Mouse (Mus musculus) heart, postnatal 0 days (tissue): ENCODE results near the gene Hist1h1a. TPM values are rescaled to one million over a fixed set of nuclear protein-coding genes. Genes with fewer than 3 reads are reported as not detected.

Experiments used
- ATAC-seq: fragments of 200-750 bp; cut with Nextera tagmentation; 2 replicates; pipeline ENCODE4 v1.8.0; 2017; ENCODE audit warnings: low read depth, moderate number of reproducible peaks, moderate library complexity; ENCODE audit not compliant: insufficient read depth
- DNase-seq: peaks from one replicate; pipeline ENCODE4 v3.0.0-alpha.2; 2016; ENCODE audit warnings: low spot score
- H3K27ac ChIP-seq: fragments of 300-500 bp; sonication (generic); 2 replicates; pipeline ENCODE4 v1.5.1; 2014; ENCODE audit warnings: low read depth, mild to moderate bottlenecking
- H3K27me3 ChIP-seq: fragments of 300-500 bp; sonication (generic); 2 replicates; pipeline ENCODE4 v1.6.1; 2014; ENCODE audit warnings: low read length, mixed read lengths; ENCODE audit not compliant: control insufficient read depth, insufficient read depth
- H3K36me3 ChIP-seq: fragments of 300-500 bp; sonication (generic); replicated peaks from 2 replicates; pipeline ENCODE4 v1.6.1; 2014; ENCODE audit warnings: low read length, mixed read lengths; ENCODE audit not compliant: control insufficient read depth, insufficient read depth
- H3K4me1 ChIP-seq: fragments of 300-500 bp; sonication (generic); 2 replicates; pipeline ENCODE4 v1.6.1; 2014; ENCODE audit warnings: antibody characterized with exemption; ENCODE audit not compliant: control insufficient read depth, insufficient read depth
- H3K4me2 ChIP-seq: fragments of 300-500 bp; sonication (generic); 2 replicates; pipeline ENCODE4 v1.6.1; 2014; ENCODE audit warnings: low read depth, mild to moderate bottlenecking, low read length, moderate library complexity
- H3K4me3 ChIP-seq: fragments of 300-500 bp; sonication (generic); 2 replicates; pipeline ENCODE4 v1.5.1; 2014; ENCODE audit warnings: low read depth, low read length
- H3K9ac ChIP-seq: fragments of 300-500 bp; sonication (generic); replicated peaks from 2 replicates; pipeline ENCODE4 v1.6.1; 2014; ENCODE audit warnings: low read depth, low read length, mixed read lengths
- H3K9me3 ChIP-seq: fragments of 300-500 bp; sonication (generic); replicated peaks from 2 replicates; pipeline ENCODE4 v1.6.1; 2016; ENCODE audit warnings: low read length; ENCODE audit not compliant: control insufficient read depth
- CTCF ChIP-seq: IDR thresholded peaks from 2 replicates; pipeline ENCODE4 v1.5.1; 2016; ENCODE audit warnings: antibody characterized with exemption, control low read depth, low read depth
- EP300 ChIP-seq: IDR thresholded peaks from 2 replicates; pipeline ENCODE4 v1.6.1; 2016; ENCODE audit warnings: antibody characterized with exemption, low read depth
- WGBS: fragments of 180-500 bp; shearing (Covaris S2); extraction: QIAGEN DNeasy Blood & Tissue Kit; methylation state at CpG from one replicate; pipeline ENCODE4 v1.1.7; 2014; 5-methylcytosine and 5-hydroxymethylcytosine counted together
- microRNA-seq: library from miRNA; unstranded; fragments of <30 nt; microRNA quantifications from one replicate; pipeline ENCODE4, GENCODE M21; 2016
- polyA plus RNA-seq: library from polyadenylated mRNA; unstranded; fragments of >200 nt; fragmentation: Nextera tagmentation; extraction: Ambion mirVana; gene quantifications from 2 replicates; pipeline ENCODE4 v1.2.1, GENCODE M21; 2015
- total RNA-seq: library from RNA; depleted of rRNA; stranded (reverse); fragments of >200 nt; gene quantifications from 2 replicates; pipeline ENCODE4 v1.2.3, GENCODE M21; 2014; ENCODE audit warnings: low replicate concordance; rRNA removed

Hist1h1a gene
- total and polyA plus RNA-seq, 2 experiments from 2014 or later, result 0.81 to 272 TPM

DNA sequence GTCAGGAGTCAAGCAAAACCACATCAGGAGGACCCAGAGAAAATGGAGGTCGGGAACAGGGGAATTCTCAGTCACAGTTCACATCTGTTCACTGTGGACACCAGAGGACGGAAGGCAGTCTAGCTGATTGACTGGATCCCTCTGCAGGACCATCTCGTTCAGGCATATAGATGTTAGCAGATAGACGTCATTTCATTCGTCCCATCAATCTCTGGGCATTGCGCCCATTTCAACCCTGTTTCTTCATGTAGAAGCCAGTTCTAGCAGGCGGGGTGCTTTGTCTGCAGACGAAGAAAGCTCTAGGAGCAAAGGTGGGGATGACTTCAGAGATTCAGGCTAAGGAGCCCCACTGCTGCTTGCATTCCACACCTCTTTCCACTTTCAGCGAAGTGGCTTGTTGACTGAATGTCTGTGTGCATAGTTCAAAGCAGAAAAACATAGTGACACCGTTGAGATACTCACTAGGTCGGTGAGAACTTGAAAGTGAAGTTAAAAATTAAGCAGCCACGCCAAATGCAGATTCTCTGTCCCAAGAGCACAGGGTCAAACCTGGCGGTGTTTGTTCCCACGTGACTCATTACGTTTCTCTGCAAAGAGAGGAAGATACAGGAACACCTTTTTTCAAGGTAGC lies 43.1 kb downstream of the Hist1h1a start, which contains the start of gene Slc17a2:
Gene Slc17a2, plus strand, starts transcription at position 572 of the 631 bp plus-strand sequence.
- 70% methylated on average over 15 of the region's 15 CpGs for WGBS
- no peak for DNase-seq

More for the DNA sequence above, 43.1 kb downstream of the Hist1h1a start, which contains the start of gene Slc17a2:
- H3K9ac ChIP-seq, result no peak within 1 kb of the TSS
- H3K9me3 ChIP-seq, result no peaks in the 10 kb centered on the region
- no peak within 1 kb of the TSS for H3K4me2 ChIP-seq
- TF ChIP-seq EP300, result no peak
- no peak for TF ChIP-seq CTCF
- no peaks in the 10 kb centered on the region for H3K36me3 ChIP-seq
- H3K27ac ChIP-seq, result no peak within 1 kb of the TSS
- no peaks in the 10 kb centered on the region for H3K4me1 ChIP-seq
- H3K4me3 ChIP-seq, result no peak within 1 kb of the TSS
- ATAC-seq, result no peak
- no peaks in the 10 kb centered on the region for H3K27me3 ChIP-seq

Small RNA genes lying within 50 kb of the gene (microRNA-seq; reads per million reads assigned to microRNA genes)
- gene Gm44314 (not detected), gene Gm44484 (not detected)

Other genes starting within 250 kb of the Hist1h1a start
Only the 30 nearest of the 37 such genes appear.
- 61.7 and 66.1 TPM in 2 replicates for gene Hist1h1d, start 210.4 kb upstream of the Hist1h1a start, total RNA-seq
- 0.16 and 0.20 TPM in 2 replicates for gene Hist1h1d, start 210.4 kb upstream of the Hist1h1a start, polyA plus RNA-seq
- gene Hist1h3e, start 201.3 kb upstream of the Hist1h1a start, total RNA-seq, result 625 and 977 TPM in 2 replicates
- 0.70 and 0.97 TPM in 2 replicates for gene Hist1h3e, start 201.3 kb upstream of the Hist1h1a start, polyA plus RNA-seq
- 171 and 312 TPM in 2 replicates for gene Hist1h2ae, start 192.4 kb upstream of the Hist1h1a start, total RNA-seq
- 12.1 and 14.3 TPM in 2 replicates for gene Hist1h2ae, start 192.4 kb upstream of the Hist1h1a start, polyA plus RNA-seq
- gene Hist1h2bg, start 192.3 kb upstream of the Hist1h1a start, total RNA-seq, result 1,110 and 1,666 TPM in 2 replicates
- 2.5 and 4.3 TPM in 2 replicates for gene Hist1h2bg, start 192.3 kb upstream of the Hist1h1a start, polyA plus RNA-seq
- 603 and 951 TPM in 2 replicates for gene Hist1h2bf, start 189.5 kb upstream of the Hist1h1a start, total RNA-seq
- 1.3 and 1.6 TPM in 2 replicates for gene Hist1h2bf, start 189.5 kb upstream of the Hist1h1a start, polyA plus RNA-seq
- gene Hist1h2ad, start 189.3 kb upstream of the Hist1h1a start, total RNA-seq, result 568 and 769 TPM in 2 replicates
- 0.27 and 1.8 TPM in 2 replicates for gene Hist1h2ad, start 189.3 kb upstream of the Hist1h1a start, polyA plus RNA-seq
- gene Hist1h3d, start 187.9 kb upstream of the Hist1h1a start, total RNA-seq, result 116 and 155 TPM in 2 replicates
- 1.2 and 1.8 TPM in 2 replicates for gene Hist1h3d, start 187.9 kb upstream of the Hist1h1a start, polyA plus RNA-seq
- 1,649 and 2,136 TPM in 2 replicates for gene Hist1h4d, start 182.1 kb upstream of the Hist1h1a start, total RNA-seq
- 18.8 and 21.2 TPM in 2 replicates for gene Hist1h4d, start 182.1 kb upstream of the Hist1h1a start, polyA plus RNA-seq
- gene Hist1h2be, start 142.5 kb upstream of the Hist1h1a start, total RNA-seq, result 253 and 309 TPM in 2 replicates
- 0.82 and 1.2 TPM in 2 replicates for gene Hist1h2be, start 142.5 kb upstream of the Hist1h1a start, polyA plus RNA-seq
- gene Hist1h1e, start 141.1 kb upstream of the Hist1h1a start, total RNA-seq, result 271 and 391 TPM in 2 replicates
- gene Hist1h1e, start 141.1 kb upstream of the Hist1h1a start, polyA plus RNA-seq, result 5.6 and 6.7 TPM in 2 replicates
- 62.8 and 88.1 TPM in 2 replicates for gene Hist1h2ac, start 79.7 kb upstream of the Hist1h1a start, total RNA-seq
- gene Hist1h2ac, start 79.7 kb upstream of the Hist1h1a start, polyA plus RNA-seq, result 0.45 and 0.49 TPM in 2 replicates
- 253 and 309 TPM in 2 replicates for gene Hist1h2bc, start 79.5 kb upstream of the Hist1h1a start, total RNA-seq
- gene Hist1h2bc, start 79.5 kb upstream of the Hist1h1a start, polyA plus RNA-seq, result 94.4 and 115 TPM in 2 replicates
- gene Hist1h1t, start 67.9 kb upstream of the Hist1h1a start, total RNA-seq, result 0.23 and 2.0 TPM in 2 replicates
- gene Hist1h1t, start 67.9 kb upstream of the Hist1h1a start, polyA plus RNA-seq, result not detected in 2 replicates
- gene Hist1h4c, start 65.2 kb upstream of the Hist1h1a start, total RNA-seq, result 1,145 and 1,607 TPM in 2 replicates
- gene Hist1h4c, start 65.2 kb upstream of the Hist1h1a start, polyA plus RNA-seq, result 1.5 and 1.7 TPM in 2 replicates
- 21.4 and 25.9 TPM in 2 replicates for gene Hfe, start 52.8 kb upstream of the Hist1h1a start, total RNA-seq
- gene Hfe, start 52.8 kb upstream of the Hist1h1a start, polyA plus RNA-seq, result 18.0 and 22.3 TPM in 2 replicates
- 770 and 1,043 TPM in 2 replicates for gene Hist1h1c, start 24.9 kb upstream of the Hist1h1a start, total RNA-seq
- 73.4 and 101 TPM in 2 replicates for gene Hist1h1c, start 24.9 kb upstream of the Hist1h1a start, polyA plus RNA-seq
- gene Hist1h3c, start 18.1 kb upstream of the Hist1h1a start, total RNA-seq, result 1,907 and 3,007 TPM in 2 replicates
- 1.2 and 1.3 TPM in 2 replicates for gene Hist1h3c, start 18.1 kb upstream of the Hist1h1a start, polyA plus RNA-seq
- gene Hist1h2bb, start 16.9 kb upstream of the Hist1h1a start, total RNA-seq, result 1,542 and 1,547 TPM in 2 replicates
- 0.59 and 0.78 TPM in 2 replicates for gene Hist1h2bb, start 16.9 kb upstream of the Hist1h1a start, polyA plus RNA-seq
- 667 and 733 TPM in 2 replicates for gene Hist1h2ab, start 12.5 kb upstream of the Hist1h1a start, total RNA-seq
- gene Hist1h2ab, start 12.5 kb upstream of the Hist1h1a start, polyA plus RNA-seq, result 5.6 and 7.6 TPM in 2 replicates
- 800 and 1,239 TPM in 2 replicates for gene Hist1h3b, start 11.4 kb upstream of the Hist1h1a start, total RNA-seq
- gene Hist1h3b, start 11.4 kb upstream of the Hist1h1a start, polyA plus RNA-seq, result 3.2 and 3.3 TPM in 2 replicates
- 252 and 267 TPM in 2 replicates for gene Hist1h4b, start 6.7 kb upstream of the Hist1h1a start, total RNA-seq
- gene Hist1h4b, start 6.7 kb upstream of the Hist1h1a start, polyA plus RNA-seq, result 0.46 and 0.60 TPM in 2 replicates
- 794 and 986 TPM in 2 replicates for gene Hist1h4a, start 2.4 kb upstream of the Hist1h1a start, total RNA-seq
- gene Hist1h4a, start 2.4 kb upstream of the Hist1h1a start, polyA plus RNA-seq, result 0.49 and 0.82 TPM in 2 replicates
- gene Hist1h3a, start 1.3 kb upstream of the Hist1h1a start, total RNA-seq, result 1,794 and 2,478 TPM in 2 replicates
- gene Hist1h3a, start 1.3 kb upstream of the Hist1h1a start, polyA plus RNA-seq, result 1.4 and 1.7 TPM in 2 replicates
- gene Trim38, start 6.2 kb downstream of the Hist1h1a start, total RNA-seq, result not detected in 2 replicates
- 0.08 and 0.10 TPM in 2 replicates for gene Trim38, start 6.2 kb downstream of the Hist1h1a start, polyA plus RNA-seq
- not detected in 2 replicates for gene Slc17a2, start 43.3 kb downstream of the Hist1h1a start, total RNA-seq
- gene Slc17a2, start 43.3 kb downstream of the Hist1h1a start, polyA plus RNA-seq, result not detected in 2 replicates
- 0.08 TPM in 1 of 2 replicates, not detected in the other for gene Slc17a3, start 75.8 kb downstream of the Hist1h1a start, total RNA-seq
- gene Slc17a3, start 75.8 kb downstream of the Hist1h1a start, polyA plus RNA-seq, result not detected in 2 replicates
- gene Slc17a1, start 104.1 kb downstream of the Hist1h1a start, total RNA-seq, result not detected in 2 replicates
- not detected in 2 replicates for gene Slc17a1, start 104.1 kb downstream of the Hist1h1a start, polyA plus RNA-seq
- not detected in 2 replicates for gene Slc17a4, start 151.3 kb downstream of the Hist1h1a start, total RNA-seq
- gene Slc17a4, start 151.3 kb downstream of the Hist1h1a start, polyA plus RNA-seq, result not detected in 2 replicates
- not detected in 2 replicates for gene Hist1h2ba, start 170.5 kb downstream of the Hist1h1a start, total RNA-seq
- not detected in 2 replicates for gene Hist1h2ba, start 170.5 kb downstream of the Hist1h1a start, polyA plus RNA-seq
- gene Hist1h2aa, start 170.8 kb downstream of the Hist1h1a start, total RNA-seq, result not detected in 2 replicates
- not detected in 2 replicates for gene Hist1h2aa, start 170.8 kb downstream of the Hist1h1a start, polyA plus RNA-seq